Mouse (Mus musculus): ENCODE measurements around the gene Tns1.

DNA sequence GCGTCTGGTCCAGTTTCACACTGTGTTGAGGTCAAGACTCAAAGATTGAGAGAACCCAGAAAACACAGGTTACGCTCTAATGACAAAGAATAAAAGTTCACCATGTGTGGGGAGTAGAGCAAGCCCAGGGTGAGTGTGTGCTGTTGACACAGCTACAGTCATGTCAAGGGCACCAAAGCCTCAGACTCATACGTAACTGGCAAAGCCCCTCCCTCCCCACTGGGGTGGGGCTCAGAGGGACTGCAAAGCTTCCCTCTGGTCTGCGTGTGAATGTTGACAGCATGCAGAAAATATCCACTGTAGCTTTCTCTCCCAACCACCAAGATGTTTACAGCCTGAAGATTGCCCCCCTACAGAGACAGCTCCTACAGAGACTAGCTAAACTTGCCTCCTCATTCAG, 48.0 kb downstream of the Tns1 start:
- TF ChIP-seq POLR2A (IDR thresholded peaks at IDR 0.05; ENCODE audit: low read depth, low read length) (no peak), CTCF (conservative IDR thresholded peaks at IDR 0.05; ENCODE audit: insufficient read depth, insufficient read length, low read depth, low read length) (no peak)
